Mouse (Mus musculus) kidney, postnatal 0 days (tissue): ENCODE data around the gene Lyar. TPM values are rescaled to one million over a fixed set of nuclear protein-coding genes. Genes with fewer than 3 reads are reported as not detected.

Experiments
- ATAC-seq: fragments of 200-750 bp; cut with Nextera tagmentation; replicated peaks from 2 replicates; pipeline ENCODE4 v1.8.0; 2017; ENCODE audit warnings: low read depth, moderate number of reproducible peaks, moderate TSS enrichment, moderate library complexity; ENCODE audit not compliant: low FRiP score
- DNase-seq: peaks from one replicate; pipeline ENCODE4 v3.0.0-alpha.2; 2016; ENCODE audit warnings: low spot score
- H3K27ac ChIP-seq: fragments of 300-500 bp; sonication (generic); 2 replicates; pipeline ENCODE4 v1.5.1; 2014; ENCODE audit warnings: mild to moderate bottlenecking
- H3K27me3 ChIP-seq: fragments of 300-500 bp; sonication (generic); 2 replicates; pipeline ENCODE4 v1.6.1; 2014; ENCODE audit warnings: low read length, mixed read lengths; ENCODE audit not compliant: insufficient read depth
- H3K36me3 ChIP-seq: fragments of 300-500 bp; sonication (generic); 2 replicates; pipeline ENCODE4 v1.6.1; 2014; ENCODE audit warnings: low read length, mixed read lengths; ENCODE audit not compliant: insufficient read depth
- H3K4me1 ChIP-seq: fragments of 300-500 bp; sonication (generic); replicated peaks from 2 replicates; pipeline ENCODE4 v1.6.1; 2014; ENCODE audit warnings: antibody characterized with exemption, low read length, mixed read lengths; ENCODE audit not compliant: insufficient read depth
- H3K4me2 ChIP-seq: fragments of 300-500 bp; sonication (generic); 2 replicates; pipeline ENCODE4 v1.6.1; 2014; ENCODE audit warnings: mild to moderate bottlenecking, low read length, moderate library complexity, mixed read lengths
- H3K4me3 ChIP-seq: fragments of 300-500 bp; sonication (generic); replicated peaks from 2 replicates; pipeline ENCODE4 v1.5.1; 2014; ENCODE audit warnings: low read depth, low read length
- H3K9ac ChIP-seq: fragments of 300-500 bp; sonication (generic); 2 replicates; pipeline ENCODE4 v1.6.1; 2014; ENCODE audit warnings: low read depth, low read length
- H3K9me3 ChIP-seq: fragments of 300-500 bp; sonication (generic); replicated peaks from 2 replicates; pipeline ENCODE4 v1.6.1; 2016; ENCODE audit warnings: low read length, inconsistent platforms, mixed read lengths
- CTCF ChIP-seq: IDR thresholded peaks from 2 replicates; pipeline ENCODE4 v1.5.1; 2016; ENCODE audit warnings: antibody characterized with exemption, low read depth, mild to moderate bottlenecking, moderate library complexity
- WGBS: fragments of 180-500 bp; shearing (Covaris S2); extraction: QIAGEN DNeasy Blood & Tissue Kit; methylation state at CpG from one replicate; pipeline ENCODE4 v1.1.7; 2014; 5-methylcytosine and 5-hydroxymethylcytosine counted together
- polyA plus RNA-seq: library from polyadenylated mRNA; unstranded; fragments of >200 nt; fragmentation: Nextera tagmentation; extraction: Ambion mirVana; gene quantifications from 2 replicates; pipeline ENCODE4 v1.2.1, GENCODE M21; 2015

Lyar gene
- polyA plus RNA-seq, 1 experiment from 2014 or later = 86.9 TPM

- no peak for TF ChIP-seq CTCF
- Histone ChIP-seq H3K4me3 (peak overlapping the region; percentile 20; the same call in 1 of the 2 replicates), H3K9me3 (no peaks in the 10 kb centered on the region), H3K4me2 (peak overlapping the region; percentile 45), H3K27me3 (peaks cover 33% of the 10 kb centered on the region), H3K4me1 (peaks cover 9% of the 10 kb centered on the region; the same call in 1 of the 2 replicates), H3K27ac (no peak overlapping the region), H3K9ac (no peak overlapping the region), H3K36me3 (no peaks in the 10 kb centered on the region)
- 2% methylated on average over 61 of the region's 65 CpGs for WGBS
- DNase-seq (no peak), ATAC-seq (0 out of 2 replicates have a peak, but pooled peaks have one; percentile 19)
Measured at GRCm38 (mm10) chr5:38277098-38277866, 57.0 kb downstream of the Lyar start.

- peaks cover 33% of the 10 kb centered on the region for H3K27me3 ChIP-seq
- TF ChIP-seq CTCF = no peak
- no peak for ATAC-seq
- H3K27ac ChIP-seq = no peak overlapping the region
- H3K4me3 ChIP-seq = 0 out of 2 replicates have a peak overlapping the region, but pooled peaks have one; percentile 20
- 13% methylated on average over 12 of the region's 12 CpGs for WGBS
- peak overlapping the region; percentile 45; the same call in 1 of the 2 replicates for H3K4me2 ChIP-seq
- H3K4me1 ChIP-seq = peaks cover 9% of the 10 kb centered on the region; the same call in 1 of the 2 replicates
- H3K36me3 ChIP-seq = no peaks in the 10 kb centered on the region
- no peak for DNase-seq
- H3K9me3 ChIP-seq = no peaks in the 10 kb centered on the region
- H3K9ac ChIP-seq = no peak overlapping the region
Measured at GRCm38 (mm10) chr5:38277936-38278600, 57.8 kb downstream of the Lyar start.

- WGBS = 19% methylated on average over 1 of the region's 1 CpGs
Measured at GRCm38 (mm10) chr5:38280075-38280474, 59.8 kb downstream of the Lyar start.

More at GRCm38 (mm10) chr5:38280075-38280474, 59.8 kb downstream of the Lyar start:
- Histone ChIP-seq H3K27ac (no peak overlapping the region), H3K9me3 (no peaks in the 10 kb centered on the region), H3K9ac (no peak overlapping the region), H3K4me3 (no peak overlapping the region), H3K36me3 (no peaks in the 10 kb centered on the region), H3K4me1 (peaks cover 9% of the 10 kb centered on the region; the same call in 1 of the 2 replicates), H3K4me2 (no peak overlapping the region), H3K27me3 (peaks cover 33% of the 10 kb centered on the region)
- no peak for DNase-seq
- no peak for TF ChIP-seq CTCF
- ATAC-seq = no peak

Other genes starting within 250 kb of the Lyar start
- gene Stx18, start 181.7 kb upstream of the Lyar start, polyA plus RNA-seq = 45.9 and 46.6 TPM in 2 replicates
- 26.4 and 32.7 TPM in 2 replicates for gene Nsg1, start 60.6 kb upstream of the Lyar start, polyA plus RNA-seq
- 8.4 and 8.6 TPM in 2 replicates for gene Zbtb49, start within 50 bp of the Lyar start, polyA plus RNA-seq
- gene Tmem128, start 39.7 kb downstream of the Lyar start, polyA plus RNA-seq = 105 and 108 TPM in 2 replicates
- gene Otop1, start 55.5 kb downstream of the Lyar start, polyA plus RNA-seq = not detected in 2 replicates
- gene Drd5, start 98.9 kb downstream of the Lyar start, polyA plus RNA-seq = not detected in 2 replicates